Mouse (Mus musculus): ENCODE measurements around the gene Ctnnbl1.

- TF ChIP-seq CTCF (IDR thresholded peaks at IDR 0.05; ENCODE audit: insufficient read depth, low read length) (no peak), POLR2A (IDR thresholded peaks at IDR 0.05; ENCODE audit: borderline replicate concordance, extremely low read depth, low read depth, low read length) (no peak)
Observed at GRCm38 (mm10) chr2:157758395-157758794, 21.2 kb downstream of the Ctnnbl1 start.

All from lung, adult 2 months (tissue).